Mouse (Mus musculus) E14TG2a.4 (cell line): ENCODE results near the gene Stk38l.

Experiments
- H3K27me3 ChIP-seq: 2 replicates; pipeline ENCODE4 v1.6.1; 2014; ENCODE audit warnings: low read length, control low read depth; ENCODE audit not compliant: insufficient read depth
- H3K36me3 ChIP-seq: 2 replicates; pipeline ENCODE4 v1.6.1; 2014; ENCODE audit warnings: low read length, control low read depth; ENCODE audit not compliant: insufficient read depth
- H3K4me1 ChIP-seq: replicated peaks from 2 replicates; pipeline ENCODE4 v1.6.1; 2014; ENCODE audit warnings: low read depth, low read length, control low read depth
- H3K4me3 ChIP-seq: replicated peaks from 2 replicates; pipeline ENCODE4 v1.5.1; 2014; ENCODE audit warnings: mild to moderate bottlenecking, low read length
- H3K9me3 ChIP-seq: 2 replicates; pipeline ENCODE4 v1.6.1; 2014; ENCODE audit warnings: low read length, control low read depth
- CTCF ChIP-seq: conservative IDR thresholded peaks from 2 replicates; pipeline ENCODE4 v1.5.1; 2014; ENCODE audit warnings: low read length
- NANOG ChIP-seq: IDR thresholded peaks from 2 replicates; pipeline ENCODE4 v1.6.1; 2014; ENCODE audit warnings: borderline replicate concordance, low read length, mixed read lengths
- POU5F1 ChIP-seq: IDR thresholded peaks from 2 replicates; pipeline ENCODE4 v1.6.1; 2014; ENCODE audit warnings: low read length, borderline replicate concordance

Gene Stk38l

GRCm38 (mm10) chr6:146724581-146725383 lies at the start of gene Stk38l:
Gene Stk38l (plus strand): TSS chr6:146724995.
- no peaks in the 10 kb centered on the region for H3K27me3 ChIP-seq
- H3K4me3 ChIP-seq, result peak within 1 kb of the TSS; percentile 96
- 0 out of 2 replicates have a peak, but pooled peaks cover 4% of the 10 kb centered on the region for H3K36me3 ChIP-seq
- H3K9me3 ChIP-seq, result no peaks in the 10 kb centered on the region
- H3K4me1 ChIP-seq, result peaks cover 23% of the 10 kb centered on the region
- TF ChIP-seq POU5F1 (no peak), NANOG (no peak), CTCF (no peak)

GRCm38 (mm10) chr6:146676904-146677303 lies 47.9 kb upstream of the Stk38l start:
- no peaks in the 10 kb centered on the region; the same call in 1 of the 2 replicates for H3K27me3 ChIP-seq
- H3K4me3 ChIP-seq, result no peak overlapping the region
- H3K4me1 ChIP-seq, result no peaks in the 10 kb centered on the region
- TF ChIP-seq NANOG (no peak), CTCF (no peak), POU5F1 (no peak)
- peaks cover 12% of the 10 kb centered on the region for H3K9me3 ChIP-seq
- H3K36me3 ChIP-seq, result no peaks in the 10 kb centered on the region

GRCm38 (mm10) chr6:146678136-146679070 lies 46.4 kb upstream of the Stk38l start:
- Histone ChIP-seq H3K4me3 (no peak overlapping the region), H3K4me1 (no peaks in the 10 kb centered on the region), H3K9me3 (peaks cover 17% of the 10 kb centered on the region), H3K36me3 (no peaks in the 10 kb centered on the region), H3K27me3 (no peaks in the 10 kb centered on the region; the same call in 1 of the 2 replicates)
- TF ChIP-seq POU5F1 (no peak), CTCF (no peak), NANOG (no peak)

- H3K9me3 ChIP-seq, result peaks cover 17% of the 10 kb centered on the region
- H3K4me3 ChIP-seq, result no peak overlapping the region
- TF ChIP-seq POU5F1 (no peak), CTCF (no peak), NANOG (no peak)
- H3K36me3 ChIP-seq, result no peaks in the 10 kb centered on the region
- H3K4me1 ChIP-seq, result peaks cover 8% of the 10 kb centered on the region
- no peaks in the 10 kb centered on the region for H3K27me3 ChIP-seq
These were observed 40.9 kb upstream of the Stk38l start for GRCm38 (mm10) chr6:146683881-146684280.

GRCm38 (mm10) chr6:146685781-146686308 lies 39.0 kb upstream of the Stk38l start:
- Histone ChIP-seq H3K27me3 (no peaks in the 10 kb centered on the region), H3K36me3 (no peaks in the 10 kb centered on the region), H3K4me3 (no peak overlapping the region), H3K9me3 (0 out of 2 replicates have a peak, but pooled peaks cover 6% of the 10 kb centered on the region), H3K4me1 (peaks cover 8% of the 10 kb centered on the region)
- TF ChIP-seq CTCF (0 out of 2 replicates have a peak, but pooled peaks have one; percentile 14), POU5F1 (no peak)

GRCm38 (mm10) chr6:146686463-146687196 lies 38.2 kb upstream of the Stk38l start:
- H3K4me1 ChIP-seq, result peaks cover 8% of the 10 kb centered on the region
- H3K27me3 ChIP-seq, result no peaks in the 10 kb centered on the region
- no peaks in the 10 kb centered on the region for H3K36me3 ChIP-seq
- 0 out of 2 replicates have a peak, but pooled peaks cover 6% of the 10 kb centered on the region for H3K9me3 ChIP-seq
- no peak overlapping the region for H3K4me3 ChIP-seq
- TF ChIP-seq NANOG (no peak), CTCF (no peak), POU5F1 (no peak)

- TF ChIP-seq CTCF, result no peak
- no peak for TF ChIP-seq NANOG
- TF ChIP-seq POU5F1, result no peak
- peaks cover 8% of the 10 kb centered on the region for H3K4me1 ChIP-seq
- H3K4me3 ChIP-seq, result no peak overlapping the region
- no peaks in the 10 kb centered on the region for H3K36me3 ChIP-seq
- 0 out of 2 replicates have a peak, but pooled peaks cover 2% of the 10 kb centered on the region for H3K9me3 ChIP-seq
- H3K27me3 ChIP-seq, result no peaks in the 10 kb centered on the region
These were observed 36.8 kb upstream of the Stk38l start for GRCm38 (mm10) chr6:146688010-146688409.

- TF ChIP-seq POU5F1 (no peak), NANOG (no peak), CTCF (no peak)
- no peaks in the 10 kb centered on the region for H3K36me3 ChIP-seq
- H3K27me3 ChIP-seq, result no peaks in the 10 kb centered on the region
- peaks cover 8% of the 10 kb centered on the region for H3K4me1 ChIP-seq
- no peak overlapping the region for H3K4me3 ChIP-seq
- H3K9me3 ChIP-seq, result no peaks in the 10 kb centered on the region
These were observed 35.9 kb upstream of the Stk38l start for GRCm38 (mm10) chr6:146688861-146689260.
